Mouse (Mus musculus) ovary, postnatal 36 days (tissue): ENCODE data around the gene Aldh3b1.

Experiments used
- DNase-seq: peaks from one replicate; pipeline ENCODE4 v3.0.0; 2022; ENCODE audit warnings: low spot score, mixed read lengths

The Aldh3b1 gene

DNA sequence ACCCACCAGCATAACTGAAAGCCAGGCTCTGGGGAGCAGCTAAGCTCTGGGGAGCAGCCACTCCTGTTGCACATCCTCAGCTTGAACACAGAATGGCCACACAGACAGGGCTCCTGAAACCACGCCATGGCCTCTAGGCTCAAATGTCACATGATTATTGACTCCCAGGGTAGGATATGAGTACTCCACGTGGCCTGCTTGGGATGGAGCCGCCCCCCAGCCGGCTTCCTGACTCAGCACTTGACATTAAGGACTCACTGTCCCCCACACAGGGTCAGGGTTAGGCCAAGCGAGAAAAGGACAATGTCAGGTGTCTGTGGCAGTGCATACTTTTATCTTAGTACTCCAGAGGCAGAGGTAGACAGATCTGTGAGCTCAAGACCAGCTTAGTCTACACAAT lies 19.4 kb downstream of the Aldh3b1 start:
- DNase-seq: no peak

DNA sequence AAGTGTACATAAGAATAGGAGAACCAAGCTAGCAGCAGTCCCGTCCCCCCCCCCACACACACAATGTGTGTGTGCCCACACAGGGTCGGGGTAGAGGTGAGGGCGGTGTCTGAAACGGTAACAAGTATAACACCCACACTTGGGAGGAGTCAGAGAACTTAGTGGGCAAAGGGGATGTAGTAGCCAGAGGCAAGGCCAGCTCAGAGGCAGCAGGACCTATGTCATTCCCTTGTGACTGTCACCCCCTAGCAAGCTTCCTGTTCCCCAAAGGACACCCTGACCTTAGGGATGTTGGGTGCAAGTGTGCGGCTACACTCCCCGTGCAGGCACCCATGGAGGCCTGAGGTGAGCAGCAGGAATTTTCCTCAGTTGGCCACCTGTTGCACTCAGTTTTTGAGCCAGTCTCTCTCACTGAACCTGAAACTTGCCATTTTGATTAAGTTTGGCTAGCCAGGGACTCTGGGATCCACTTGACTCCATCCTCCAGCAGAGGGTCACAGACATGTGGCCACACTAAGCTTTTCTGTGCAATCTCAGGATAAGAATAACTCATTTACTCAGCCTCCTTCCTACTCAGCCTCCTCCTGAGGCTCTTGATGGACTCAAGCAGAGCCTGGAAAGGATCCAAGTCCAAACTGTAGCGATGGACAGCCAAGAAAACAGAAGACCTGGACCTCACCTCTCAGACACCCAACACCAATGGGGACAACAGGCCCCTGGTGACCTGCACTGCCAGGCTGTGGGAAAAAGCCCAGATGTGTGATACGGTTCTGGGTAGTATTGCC lies 21.5 kb downstream of the Aldh3b1 start:
- DNase-seq: no peak

DNA sequence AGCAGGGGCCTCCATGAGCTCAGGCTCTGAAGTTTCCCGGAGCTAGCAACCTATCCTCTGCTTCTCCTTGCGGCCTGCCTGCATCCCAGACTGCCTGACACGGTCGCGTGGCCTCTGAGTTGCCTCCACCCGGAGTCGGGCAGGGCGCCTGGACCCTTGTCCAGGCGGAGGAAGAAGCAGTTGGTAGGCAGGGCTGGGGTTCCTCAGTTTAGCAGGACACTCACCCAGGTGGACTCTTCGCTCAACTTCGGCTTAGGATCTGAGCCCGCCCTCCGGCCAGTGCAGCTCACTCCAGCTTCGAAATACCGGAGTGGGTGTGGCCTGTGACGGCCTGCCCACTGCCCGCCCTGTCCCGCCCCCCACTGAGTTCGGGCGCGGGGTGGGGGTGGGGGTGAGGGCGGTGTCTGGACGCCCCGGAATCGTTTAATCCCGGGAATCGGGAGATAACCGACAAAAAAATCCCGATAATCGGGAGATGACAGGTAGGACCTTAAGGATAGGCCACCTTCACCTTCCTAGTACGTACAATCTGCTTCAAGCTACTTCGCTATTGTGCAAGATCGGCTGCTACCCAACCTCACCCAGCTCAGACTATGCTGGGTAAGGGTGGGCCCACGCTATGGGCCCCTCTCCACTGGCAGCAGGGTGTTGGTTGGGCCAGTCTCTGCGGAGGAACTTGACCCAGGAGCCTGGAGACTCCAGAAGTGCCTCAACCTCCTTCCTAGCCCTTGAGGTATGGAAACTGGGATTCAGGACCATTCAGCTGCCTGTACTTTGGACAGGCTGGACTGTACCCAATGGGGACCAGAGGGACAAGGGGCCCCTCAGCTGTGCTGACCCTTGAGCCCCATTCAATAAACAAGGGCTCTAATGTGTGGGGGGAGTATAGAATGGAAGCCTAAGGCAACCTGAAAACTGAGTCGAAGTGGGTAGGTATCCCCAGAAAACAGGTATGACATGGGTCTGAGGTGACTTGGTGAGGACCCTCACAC lies 22.5 kb downstream of the Aldh3b1 start, which contains the start of gene Tcirg1:
Tcirg1 (minus strand) TSS at position 339 of the 992 bp plus-strand sequence.
- peak; percentile 85 for DNase-seq

DNA sequence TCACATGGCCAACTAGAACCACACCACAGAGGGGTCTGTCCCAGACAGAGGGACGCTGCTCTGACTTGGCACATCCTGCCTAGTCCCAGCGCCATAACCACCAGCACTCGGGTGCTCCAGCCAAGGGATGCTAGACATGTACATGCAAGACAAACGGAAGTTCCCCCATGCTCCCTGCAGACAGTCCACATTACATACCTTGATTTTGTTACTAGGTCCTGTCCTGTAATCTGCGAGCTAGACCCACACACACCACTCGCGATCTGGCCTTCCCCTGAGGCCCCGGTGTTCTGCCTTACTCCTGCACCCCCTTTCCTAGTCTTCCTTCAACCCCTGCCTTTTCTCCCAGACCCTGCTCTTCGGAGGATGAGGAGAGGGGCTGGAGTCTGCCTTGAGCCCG lies 23.3 kb downstream of the Aldh3b1 start:
- no peak for DNase-seq

DNA sequence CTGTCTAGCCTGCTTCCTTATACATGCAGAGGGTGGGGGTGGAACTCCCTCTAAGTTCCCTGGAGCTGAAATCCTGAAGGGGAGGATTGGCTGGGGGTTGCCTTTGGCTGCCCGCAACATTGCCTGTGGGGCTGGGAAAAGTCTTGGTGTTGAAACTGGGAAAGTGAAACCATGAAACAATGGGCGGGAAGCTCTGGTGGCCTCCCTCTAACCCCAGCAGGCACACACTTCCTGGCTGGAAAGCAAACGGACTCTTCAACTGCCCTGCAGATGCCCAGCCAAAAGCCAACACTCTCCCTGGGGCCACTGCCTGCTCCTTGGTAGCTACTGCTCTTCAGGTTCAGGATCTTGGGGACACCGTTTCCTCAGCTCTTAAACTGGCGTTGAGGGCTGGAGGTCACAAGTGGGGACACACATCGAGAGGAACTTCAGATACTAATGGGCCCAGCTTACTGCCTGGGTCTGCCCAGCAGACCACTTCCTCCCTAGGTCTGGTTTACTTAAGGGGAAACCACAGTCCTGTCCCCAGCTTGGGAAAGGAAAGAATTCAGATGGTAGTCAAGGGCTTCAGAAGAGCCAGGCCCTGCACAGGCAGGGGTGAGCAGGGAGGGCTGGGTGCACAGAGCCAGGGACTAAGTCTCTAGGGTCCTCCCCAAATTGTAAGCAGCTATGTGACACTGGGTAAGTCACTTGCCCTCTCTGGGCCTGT lies 24.2 kb downstream of the Aldh3b1 start:
- DNase-seq: peak; percentile 50

DNA sequence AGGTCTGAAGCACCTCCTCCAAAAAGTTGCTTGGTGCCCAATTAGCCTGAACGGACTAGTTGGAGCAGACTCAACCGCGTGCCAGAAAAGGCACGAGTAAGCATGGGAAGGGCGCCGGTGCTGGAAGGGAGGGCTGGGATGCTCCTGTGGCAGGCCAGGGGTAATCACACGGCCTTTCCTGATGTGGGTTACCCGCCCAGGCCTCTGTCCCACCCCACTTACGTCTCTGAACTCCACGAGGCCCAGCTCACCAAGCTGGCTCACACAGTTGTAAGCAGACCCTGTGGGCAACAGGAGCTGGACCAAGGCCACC lies 25.3 kb downstream of the Aldh3b1 start:
- DNase-seq: no peak

DNA sequence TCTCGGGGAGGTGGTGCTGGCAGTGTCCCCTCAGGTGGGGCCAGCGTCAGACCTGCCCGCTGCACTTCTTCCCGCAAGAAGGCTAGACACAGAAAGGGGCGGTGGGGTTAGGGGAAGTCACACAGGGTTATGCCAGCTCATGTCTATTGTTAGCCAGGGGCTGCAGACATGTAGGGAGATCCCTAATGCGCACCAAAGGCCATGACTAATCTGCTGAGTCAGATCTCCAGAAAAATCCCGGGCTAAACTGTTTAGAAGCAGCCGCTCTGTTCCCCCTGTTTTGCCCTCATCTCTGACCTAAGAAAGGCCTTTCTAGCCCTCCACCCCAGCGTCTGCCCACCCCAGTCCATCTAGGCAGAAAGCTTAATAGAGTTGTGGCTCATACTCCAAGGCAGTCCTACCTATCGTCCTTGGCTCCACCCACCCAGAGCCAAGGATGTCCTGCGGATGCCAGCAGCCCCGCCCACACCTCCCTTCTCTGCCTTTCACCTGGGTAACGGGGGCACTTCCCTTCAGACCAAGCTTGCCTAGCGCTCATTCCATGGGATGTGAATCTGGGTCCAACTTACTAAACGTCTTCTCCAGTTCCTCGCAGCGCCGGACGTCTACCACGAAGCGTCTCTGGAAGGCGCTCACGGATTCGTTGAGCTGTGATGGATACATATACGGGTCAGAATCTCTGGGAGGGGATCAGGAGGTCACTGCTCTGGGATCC lies 25.8 kb downstream of the Aldh3b1 start:
- DNase-seq: no peak

DNA sequence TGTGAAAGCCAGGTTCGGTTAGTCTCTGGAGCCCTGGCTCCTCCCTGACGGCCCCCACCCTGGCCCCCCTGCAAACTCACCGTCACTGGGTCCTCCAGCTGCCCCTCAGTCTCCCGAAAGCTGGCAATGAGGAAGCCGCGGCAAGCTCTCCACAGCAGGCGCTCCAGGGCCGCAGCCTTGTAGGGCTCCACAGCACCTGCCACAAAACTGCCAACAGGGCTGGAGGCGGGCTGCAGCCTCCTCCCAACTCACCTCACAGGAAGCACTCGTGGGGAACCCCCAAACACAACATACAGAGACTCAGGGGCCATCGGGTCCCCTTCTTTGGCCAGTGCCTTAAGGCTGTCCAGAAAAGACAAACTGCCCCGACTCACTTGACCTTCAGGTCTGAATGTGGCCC lies 26.6 kb downstream of the Aldh3b1 start:
- DNase-seq: no peak

DNA sequence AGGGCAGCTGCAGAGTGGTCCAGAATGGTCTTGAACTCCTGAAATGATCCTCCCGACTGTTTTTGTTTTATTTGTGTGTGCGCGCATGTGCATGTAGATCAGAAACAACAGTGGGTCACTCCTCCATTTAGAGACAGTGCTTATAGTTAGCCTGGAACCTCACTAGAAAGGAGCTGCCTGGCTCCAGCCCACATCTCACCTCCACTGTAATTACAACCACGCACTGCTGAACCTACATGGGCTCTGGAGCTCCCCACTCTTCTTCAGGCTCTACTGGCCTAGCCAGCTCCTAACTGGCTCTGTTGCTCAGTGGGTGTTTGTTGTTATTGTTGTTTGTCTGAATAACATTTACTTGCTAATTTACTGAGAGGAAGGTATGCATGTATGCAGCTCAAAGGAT lies 30.0 kb downstream of the Aldh3b1 start:
- no peak for DNase-seq

DNA sequence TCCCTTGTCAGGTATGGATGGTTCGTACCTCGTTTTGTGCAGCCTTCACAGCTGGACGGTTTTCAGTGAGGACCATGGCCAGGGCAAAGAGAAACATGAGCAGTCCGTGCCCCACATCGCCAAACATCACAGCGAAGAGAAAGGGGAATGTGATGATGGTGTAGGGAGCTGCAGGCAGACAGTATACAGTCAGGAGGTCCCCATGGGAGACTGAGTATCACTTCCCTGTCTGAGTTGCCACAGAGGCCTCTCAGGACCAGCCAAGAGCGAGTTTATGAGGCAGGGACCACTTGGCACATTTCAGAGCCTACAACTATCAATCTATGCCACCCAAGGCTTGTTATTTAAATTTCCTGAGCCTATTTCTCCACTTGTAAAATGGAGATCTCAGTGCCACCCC lies 30.7 kb downstream of the Aldh3b1 start:
- DNase-seq: no peak

DNA sequence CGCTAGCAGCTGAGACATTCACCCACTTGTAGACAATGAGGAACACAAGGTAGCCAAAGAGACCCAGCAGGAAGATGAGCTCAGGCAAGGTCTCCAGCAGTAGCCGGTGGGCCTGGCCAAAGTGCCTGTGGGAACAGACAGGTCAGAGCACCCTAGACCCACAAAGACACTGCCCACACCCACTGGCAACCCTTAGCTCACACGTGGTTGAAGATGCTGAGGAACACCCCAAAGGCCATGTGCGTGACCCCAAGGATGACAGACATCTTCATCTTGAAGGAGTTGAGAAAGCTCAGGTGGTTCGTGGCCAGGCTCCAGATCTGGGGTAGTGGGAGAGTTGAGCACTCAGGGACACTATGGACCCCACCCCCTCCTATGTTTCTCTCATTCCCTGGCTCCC lies 32.1 kb downstream of the Aldh3b1 start:
- no peak for DNase-seq

DNA sequence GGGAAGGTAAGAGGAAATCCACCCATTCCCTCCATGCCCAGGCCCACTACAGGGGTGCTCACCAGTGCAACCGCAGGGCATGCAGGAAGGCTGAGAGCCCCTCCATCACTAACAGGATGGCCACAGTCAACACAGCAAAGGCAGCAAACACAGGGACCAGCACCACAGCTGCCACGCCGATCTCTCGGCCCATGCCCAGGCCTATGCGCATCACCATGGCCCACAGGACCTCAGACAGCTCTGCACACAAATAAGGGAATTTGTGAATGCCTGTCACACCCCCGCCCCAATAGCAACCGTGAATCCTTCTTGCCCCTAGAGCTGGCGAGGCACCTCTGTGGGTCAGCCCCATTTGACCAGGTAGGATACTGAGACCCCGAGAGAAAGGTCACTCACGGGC lies 33.4 kb downstream of the Aldh3b1 start:
- DNase-seq: no peak

DNA sequence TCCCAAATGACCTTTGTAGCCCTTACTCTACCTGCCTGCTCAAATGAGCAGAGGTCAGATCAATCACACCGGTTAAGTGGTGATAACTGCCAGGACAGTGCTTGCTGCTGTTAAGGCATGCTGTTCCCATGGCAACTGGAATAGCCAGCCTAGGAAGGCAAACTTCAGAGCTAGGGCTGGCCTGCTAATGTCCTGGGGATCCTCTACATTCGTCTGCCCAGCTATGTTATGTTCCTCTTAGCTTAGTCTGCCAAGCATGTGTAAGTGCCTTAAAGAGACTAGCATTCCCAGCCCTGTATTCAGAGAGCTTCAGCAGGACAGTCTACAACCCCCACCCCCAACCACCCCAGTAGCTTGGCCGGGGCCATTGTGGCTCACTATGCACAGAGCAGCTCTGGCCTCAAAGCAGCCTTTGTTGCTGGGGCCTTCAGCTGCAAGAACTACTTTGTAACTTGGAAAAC lies 34.4 kb downstream of the Aldh3b1 start:
- no peak for DNase-seq

DNA sequence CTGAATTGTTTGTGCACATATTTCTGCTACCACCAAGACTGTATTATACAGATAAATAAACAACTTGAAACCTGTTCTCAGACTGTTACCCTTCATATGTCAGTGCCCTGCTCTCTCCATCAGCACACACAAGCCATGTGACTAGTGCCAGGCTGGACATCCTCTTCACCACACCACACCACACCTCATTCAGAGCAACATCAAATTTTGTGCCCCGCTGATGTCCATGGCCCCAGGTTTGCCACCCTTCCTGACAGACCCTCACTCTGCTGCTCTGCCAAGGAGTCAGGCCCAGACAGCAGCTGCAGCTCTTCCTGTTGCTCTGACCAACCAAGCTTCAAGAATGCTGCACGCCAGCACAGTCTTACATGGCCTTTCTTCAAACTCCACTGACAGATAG lies 35.3 kb downstream of the Aldh3b1 start:
- DNase-seq: no peak

DNA sequence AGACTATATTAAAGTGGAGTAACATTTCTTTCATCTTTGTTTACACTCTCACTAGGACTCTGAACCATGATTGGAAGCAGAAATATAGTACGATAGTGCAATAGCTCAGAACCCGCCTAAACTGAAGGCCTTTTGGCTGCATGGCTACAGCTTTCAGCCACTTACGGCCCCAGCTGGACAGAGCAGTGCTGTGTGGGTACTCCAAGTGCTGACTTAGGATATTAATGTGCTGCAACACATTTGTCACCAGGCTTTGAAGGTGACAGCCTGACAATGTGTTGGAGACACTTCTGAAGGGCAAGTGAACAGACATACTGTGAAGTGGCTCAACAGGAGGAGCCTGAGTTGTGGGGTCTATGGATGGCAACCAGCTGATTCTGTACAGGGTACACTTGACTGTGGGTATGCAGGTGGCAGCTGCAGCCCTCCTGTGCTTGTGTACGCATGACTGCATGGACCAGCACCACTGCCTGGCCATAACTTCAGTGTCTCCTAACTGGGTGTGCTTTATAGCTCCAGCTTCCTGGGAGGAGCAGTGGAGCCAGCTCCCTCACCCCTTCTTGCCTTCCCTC lies 36.0 kb downstream of the Aldh3b1 start:
- no peak for DNase-seq

DNA sequence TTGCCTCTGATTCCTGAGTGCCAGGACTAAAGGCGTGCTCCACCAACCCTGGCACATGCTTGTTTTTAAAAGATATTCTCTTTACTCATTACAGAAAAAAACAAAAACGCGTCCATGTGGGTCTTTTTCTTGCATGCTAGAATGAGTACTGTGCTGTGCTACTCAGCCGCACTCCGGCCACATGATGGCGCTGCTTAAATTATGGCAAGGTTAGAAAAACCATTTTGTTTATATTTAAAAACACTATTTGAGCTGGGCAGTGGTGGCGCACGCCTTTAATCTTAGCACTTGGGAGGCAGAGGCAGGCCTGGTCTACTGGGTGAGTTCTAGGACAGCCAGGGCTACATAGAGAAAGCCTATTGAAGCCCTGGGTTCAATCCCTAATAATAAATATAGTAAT lies 39.4 kb downstream of the Aldh3b1 start:
- DNase-seq: no peak

DNA sequence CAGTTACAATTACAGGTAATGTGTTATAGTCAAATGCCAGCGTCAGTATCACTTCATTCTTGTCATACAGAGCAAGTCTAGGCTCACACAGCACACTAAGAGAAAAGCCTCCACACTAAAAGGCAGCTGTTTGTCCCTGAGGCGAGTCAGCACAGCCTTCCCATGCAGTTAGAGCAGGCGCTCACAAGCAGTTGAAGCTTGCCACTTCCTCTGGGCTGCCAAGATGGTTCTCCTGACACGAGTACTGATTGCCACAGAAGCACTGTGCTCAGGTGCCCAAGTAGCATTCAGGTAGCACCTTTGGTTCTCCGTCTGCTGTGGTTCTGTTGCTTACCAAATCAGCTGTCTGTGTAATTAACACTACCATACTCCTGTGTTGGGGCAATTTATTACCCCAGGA lies 40.5 kb downstream of the Aldh3b1 start:
- DNase-seq: no peak

DNA sequence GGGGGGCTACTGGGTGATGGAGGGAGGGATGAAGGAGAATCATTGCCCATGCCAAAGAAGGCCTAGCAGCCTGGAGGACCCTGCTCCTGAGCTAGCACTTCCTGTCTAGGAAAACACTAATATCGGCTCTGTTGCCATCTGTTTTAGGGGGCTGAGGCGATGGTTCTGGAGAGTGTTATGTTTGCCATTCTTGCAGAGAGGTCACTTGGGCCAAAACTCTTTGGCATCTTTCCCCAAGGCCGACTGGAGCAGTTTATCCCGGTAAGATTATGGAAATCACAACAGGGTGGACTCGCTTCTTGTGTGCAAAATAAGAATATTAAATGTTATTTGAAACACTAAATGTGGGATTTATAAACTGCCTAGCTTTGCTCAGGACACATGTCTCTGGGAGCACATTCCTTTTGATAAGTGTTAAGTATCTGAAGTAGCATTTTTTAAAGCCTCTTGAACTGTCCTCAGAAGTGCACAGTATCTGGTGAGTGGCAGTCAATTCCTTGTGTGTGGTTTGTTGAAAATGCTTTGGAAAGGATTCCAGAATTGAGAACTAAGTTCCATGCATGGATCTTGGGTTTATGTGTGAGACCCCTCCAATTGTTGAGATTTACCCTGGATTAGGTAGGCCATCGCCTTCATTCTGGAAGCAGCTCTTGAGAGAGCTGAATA lies 45.1 kb downstream of the Aldh3b1 start:
- peak; percentile 58 for DNase-seq

DNA sequence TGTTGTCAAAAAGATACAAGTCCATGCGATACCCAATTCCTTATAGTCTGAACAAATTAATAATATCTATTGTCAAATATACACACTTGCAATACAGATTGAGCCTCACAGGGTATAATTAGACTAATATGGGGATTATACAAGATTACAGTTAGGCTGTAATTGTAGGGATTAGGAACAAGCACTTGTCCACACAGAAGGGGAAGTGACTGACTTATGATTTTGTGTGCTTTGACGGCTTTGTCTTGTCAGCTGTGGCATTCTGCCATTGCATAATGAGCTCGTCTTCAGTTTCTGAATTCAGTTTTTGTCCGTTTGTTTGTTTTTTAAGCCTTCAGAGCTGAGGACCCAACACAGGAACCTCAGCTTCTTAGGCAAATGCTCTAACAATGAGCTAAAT lies 47.4 kb downstream of the Aldh3b1 start:
- DNase-seq: no peak

DNA sequence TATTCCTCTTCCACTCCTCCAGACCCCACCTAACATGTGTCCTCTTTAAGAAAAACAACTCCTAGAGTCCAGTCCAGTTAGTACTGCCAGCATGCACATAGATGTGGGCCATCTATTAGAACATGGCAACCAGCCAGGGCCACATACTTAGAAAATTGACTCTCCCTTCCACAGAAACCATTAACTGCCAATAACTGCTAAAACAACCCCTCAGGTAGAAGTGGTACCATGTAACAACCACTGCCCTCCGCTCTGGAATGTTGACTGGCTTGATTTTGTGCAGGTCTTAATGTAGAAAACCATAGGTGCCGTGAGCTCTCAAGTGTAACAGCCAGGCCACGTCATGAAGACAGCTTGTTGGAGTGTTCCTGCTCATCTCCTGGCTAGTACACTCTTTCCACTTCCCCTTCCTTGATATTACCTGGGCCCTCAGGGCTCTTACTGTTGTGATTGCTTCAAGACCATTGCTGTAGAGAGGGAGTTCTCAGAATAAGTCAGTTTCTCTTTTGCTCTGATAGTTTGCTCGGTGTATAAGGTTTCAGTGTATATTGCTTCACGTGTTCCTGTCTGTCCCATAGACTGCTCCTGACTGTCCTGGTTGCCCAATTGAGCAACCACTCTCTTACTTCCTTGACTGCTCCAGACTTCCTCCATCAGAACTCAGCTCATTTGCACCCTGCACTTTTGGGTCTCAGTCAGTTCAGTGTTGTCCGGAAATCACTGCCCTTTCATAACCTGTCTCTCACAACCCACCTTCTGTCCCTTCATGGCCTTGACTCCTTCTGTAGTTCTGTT lies 49.4 kb downstream of the Aldh3b1 start:
- no peak for DNase-seq
